Mouse (Mus musculus) midbrain, embryonic 11.5 days (tissue): ENCODE data around the gene Zfp609. TPM values are rescaled to one million over a fixed set of nuclear protein-coding genes. Genes with fewer than 3 reads are reported as not detected.

Experiments used
- ATAC-seq: fragments of 200-750 bp; cut with Nextera tagmentation; 2 replicates; pipeline ENCODE4 v1.8.0; 2017; ENCODE audit warnings: moderate TSS enrichment, moderate library complexity; ENCODE audit not compliant: low FRiP score
- DNase-seq: peaks from one replicate; pipeline ENCODE4 v3.0.0; 2015; ENCODE audit warnings: low spot score; ENCODE audit errors: missing footprints
- H3K27ac ChIP-seq: fragments of 300-500 bp; sonication (generic); 2 replicates; pipeline ENCODE4 v1.5.1; 2014; ENCODE audit warnings: low read depth, low read length
- H3K27me3 ChIP-seq: fragments of 300-500 bp; sonication (generic); 2 replicates; pipeline ENCODE4 v1.6.1; 2014; ENCODE audit warnings: mild to moderate bottlenecking, low read length, moderate library complexity, mixed read lengths; ENCODE audit not compliant: control insufficient read depth, insufficient read depth
- H3K36me3 ChIP-seq: fragments of 300-500 bp; sonication (generic); 2 replicates; pipeline ENCODE4 v1.6.1; 2014; ENCODE audit warnings: mild to moderate bottlenecking, low read length, moderate library complexity, mixed read lengths; ENCODE audit not compliant: control insufficient read depth, insufficient read depth
- H3K4me1 ChIP-seq: fragments of 300-500 bp; sonication (generic); 2 replicates; pipeline ENCODE4 v1.6.1; 2014; ENCODE audit warnings: low read length; ENCODE audit not compliant: control insufficient read depth, insufficient read depth
- H3K4me2 ChIP-seq: fragments of 300-500 bp; sonication (generic); 2 replicates; pipeline ENCODE4 v1.6.1; 2014; ENCODE audit warnings: mild to moderate bottlenecking, moderate library complexity
- H3K4me3 ChIP-seq: fragments of 300-500 bp; sonication (generic); 2 replicates; pipeline ENCODE4 v1.5.1; 2014; ENCODE audit warnings: low read depth, low read length
- H3K9ac ChIP-seq: fragments of 300-500 bp; sonication (generic); 2 replicates; pipeline ENCODE4 v1.6.1; 2014; ENCODE audit warnings: low read length
- H3K9me3 ChIP-seq: fragments of 300-500 bp; sonication (generic); 2 replicates; pipeline ENCODE4 v1.6.1; 2016; ENCODE audit warnings: low read length; ENCODE audit not compliant: control insufficient read depth
- whole genome bisulfite sequencing: fragments of 180-500 bp; shearing (Covaris S2); extraction: QIAGEN DNeasy Blood & Tissue Kit; methylation state at CpG from one replicate; pipeline ENCODE4 v1.1.7; 2014; 5-methylcytosine and 5-hydroxymethylcytosine counted together
- polyA plus RNA-seq: library from polyadenylated mRNA; unstranded; fragments of >200 nt; fragmentation: Nextera tagmentation; extraction: Ambion mirVana; gene quantifications from 2 replicates; pipeline ENCODE4 v1.2.1, GENCODE M21; 2014

Zfp609 gene
- polyA plus RNA-seq, 1 experiment from 2014 or later, result 7.4 TPM

DNA sequence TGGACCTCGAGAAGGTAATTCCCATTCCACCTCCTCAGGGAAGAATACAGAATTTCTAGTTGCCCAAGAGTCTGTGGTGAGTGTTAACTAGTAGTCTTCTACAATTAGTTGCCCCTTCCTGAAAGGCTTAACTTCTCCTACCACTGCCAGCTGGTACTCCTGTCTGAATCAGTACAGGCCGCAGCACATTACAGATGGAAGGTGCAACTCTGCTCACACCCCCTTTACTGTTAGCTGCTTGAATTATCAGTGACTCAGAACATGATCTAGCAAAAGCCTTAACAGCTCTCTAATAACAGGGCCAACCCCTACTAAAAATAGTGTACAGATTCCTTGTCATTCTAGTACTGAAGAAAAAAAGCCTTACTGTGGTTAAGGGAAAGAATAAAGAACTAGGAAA lies 31.7 kb downstream of the Zfp609 start:
- DNase-seq, result no peak
- Histone ChIP-seq H3K27ac (no peak overlapping the region), H3K4me1 (peaks cover 4% of the 10 kb centered on the region; the same call in 1 of the 2 replicates), H3K4me2 (no peak overlapping the region), H3K4me3 (no peak overlapping the region), H3K36me3 (peaks cover 5% of the 10 kb centered on the region; the same call in 1 of the 2 replicates), H3K27me3 (no peaks in the 10 kb centered on the region), H3K9me3 (no peaks in the 10 kb centered on the region), H3K9ac (no peak overlapping the region)
- 90% methylated on average over 2 of the region's 2 CpGs for WGBS
- ATAC-seq, result no peak

DNA sequence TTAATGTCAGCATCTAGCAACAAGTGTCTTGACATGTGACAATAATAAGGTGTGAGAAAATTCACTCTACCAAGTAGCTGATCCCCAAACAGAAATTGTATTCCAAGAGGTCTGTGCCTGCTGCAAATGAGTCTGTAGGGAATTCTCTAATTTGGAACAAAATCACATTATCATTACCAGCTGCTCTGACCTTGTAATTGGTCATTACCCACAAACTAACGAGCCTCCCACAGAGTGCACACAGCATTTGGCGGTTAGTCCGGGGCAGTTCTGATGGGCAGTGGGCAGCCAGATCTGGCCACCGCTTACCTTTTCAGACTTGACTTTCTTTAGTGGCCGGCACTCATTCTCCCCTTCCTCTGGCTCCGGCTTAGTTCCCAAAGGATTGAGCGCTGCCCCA lies 33.1 kb downstream of the Zfp609 start:
- H3K9ac ChIP-seq, result no peak overlapping the region
- peaks cover 6% of the 10 kb centered on the region; the same call in 1 of the 2 replicates for H3K4me1 ChIP-seq
- no peaks in the 10 kb centered on the region for H3K9me3 ChIP-seq
- no peak overlapping the region for H3K4me2 ChIP-seq
- H3K36me3 ChIP-seq, result peaks cover 5% of the 10 kb centered on the region; the same call in 1 of the 2 replicates
- H3K4me3 ChIP-seq, result no peak overlapping the region
- H3K27ac ChIP-seq, result no peak overlapping the region
- no peaks in the 10 kb centered on the region for H3K27me3 ChIP-seq
- DNase-seq, result no peak
- WGBS, result 93% methylated on average over 7 of the region's 7 CpGs
- ATAC-seq, result no peak

GRCm38 (mm10) chr9:65793506-65793905 lies 33.9 kb downstream of the Zfp609 start:
- H3K36me3 ChIP-seq, result peaks cover 5% of the 10 kb centered on the region; the same call in 1 of the 2 replicates
- no peak for ATAC-seq
- no peak overlapping the region for H3K4me3 ChIP-seq

DNA sequence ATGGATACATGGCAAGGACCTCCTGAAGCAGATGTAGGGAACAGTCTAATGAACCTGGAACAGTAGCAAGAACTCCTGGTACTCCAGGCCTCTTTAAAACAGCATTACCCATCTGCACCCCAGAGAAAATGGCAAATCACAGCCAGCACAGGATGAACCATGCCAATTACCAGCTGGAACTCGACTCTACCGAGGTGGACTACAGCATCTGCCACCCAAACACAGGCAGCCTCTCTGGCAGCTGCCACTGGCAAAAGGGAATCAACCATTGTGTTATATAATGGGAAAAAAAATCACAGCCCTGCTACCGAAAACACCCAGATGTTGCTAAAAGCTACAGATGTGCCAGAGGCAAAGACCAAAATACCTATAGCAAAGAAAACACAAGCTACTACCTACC lies 34.3 kb downstream of the Zfp609 start:
- peaks cover 5% of the 10 kb centered on the region; the same call in 1 of the 2 replicates for H3K36me3 ChIP-seq
- no peak overlapping the region for H3K9ac ChIP-seq
- H3K9me3 ChIP-seq, result no peaks in the 10 kb centered on the region
- DNase-seq (no peak), ATAC-seq (no peak)
- peaks cover 6% of the 10 kb centered on the region; the same call in 1 of the 2 replicates for H3K4me1 ChIP-seq
- H3K4me3 ChIP-seq, result no peak overlapping the region
- H3K4me2 ChIP-seq, result no peak overlapping the region
- no peak overlapping the region for H3K27ac ChIP-seq
- 83% methylated on average over 3 of the region's 3 CpGs for WGBS
- no peaks in the 10 kb centered on the region for H3K27me3 ChIP-seq

More at GRCm38 (mm10) chr9:65793506-65793905, 33.9 kb downstream of the Zfp609 start:
- Histone ChIP-seq H3K27ac (no peak overlapping the region), H3K4me1 (peaks cover 6% of the 10 kb centered on the region; the same call in 1 of the 2 replicates), H3K9ac (no peak overlapping the region), H3K4me2 (no peak overlapping the region), H3K27me3 (no peaks in the 10 kb centered on the region), H3K9me3 (no peaks in the 10 kb centered on the region)
- no peak for DNase-seq
- WGBS, result 95% methylated on average over 3 of the region's 3 CpGs

GRCm38 (mm10) chr9:65791846-65792245 lies 35.5 kb downstream of the Zfp609 start:
- DNase-seq (no peak), ATAC-seq (no peak)
- Histone ChIP-seq H3K4me3 (no peak overlapping the region), H3K27me3 (no peaks in the 10 kb centered on the region), H3K4me2 (no peak overlapping the region), H3K27ac (no peak overlapping the region), H3K36me3 (peaks cover 5% of the 10 kb centered on the region; the same call in 1 of the 2 replicates), H3K4me1 (peaks cover 9% of the 10 kb centered on the region; the same call in 1 of the 2 replicates), H3K9me3 (no peaks in the 10 kb centered on the region), H3K9ac (no peak overlapping the region)

- no peak for ATAC-seq
- 87% methylated on average over 4 of the region's 4 CpGs for WGBS
- Histone ChIP-seq H3K9me3 (no peaks in the 10 kb centered on the region), H3K27ac (no peak overlapping the region), H3K9ac (no peak overlapping the region), H3K36me3 (peaks cover 5% of the 10 kb centered on the region; the same call in 1 of the 2 replicates), H3K27me3 (no peaks in the 10 kb centered on the region), H3K4me3 (no peak overlapping the region), H3K4me2 (no peak overlapping the region), H3K4me1 (peaks cover 9% of the 10 kb centered on the region; the same call in 1 of the 2 replicates)
- DNase-seq, result no peak
Observed at GRCm38 (mm10) chr9:65791106-65791505, 36.3 kb downstream of the Zfp609 start.

GRCm38 (mm10) chr9:65789788-65790187 lies 37.6 kb downstream of the Zfp609 start:
- ATAC-seq (no peak), DNase-seq (no peak)
- H3K9ac ChIP-seq, result no peak overlapping the region
- H3K9me3 ChIP-seq, result no peaks in the 10 kb centered on the region
- 92% methylated on average over 3 of the region's 3 CpGs for WGBS
- no peaks in the 10 kb centered on the region for H3K27me3 ChIP-seq
- H3K27ac ChIP-seq, result no peak overlapping the region
- H3K4me2 ChIP-seq, result no peak overlapping the region
- peaks cover 9% of the 10 kb centered on the region; the same call in 1 of the 2 replicates for H3K4me1 ChIP-seq
- H3K4me3 ChIP-seq, result no peak overlapping the region
- H3K36me3 ChIP-seq, result peaks cover 3% of the 10 kb centered on the region; the same call in 1 of the 2 replicates

GRCm38 (mm10) chr9:65788556-65788955 lies 38.8 kb downstream of the Zfp609 start:
- 90% methylated on average over 4 of the region's 4 CpGs for WGBS
- Histone ChIP-seq H3K36me3 (no peaks in the 10 kb centered on the region), H3K27me3 (no peaks in the 10 kb centered on the region), H3K9ac (no peak overlapping the region), H3K4me2 (no peak overlapping the region), H3K4me1 (peaks cover 9% of the 10 kb centered on the region; the same call in 1 of the 2 replicates), H3K27ac (no peak overlapping the region), H3K4me3 (no peak overlapping the region), H3K9me3 (no peaks in the 10 kb centered on the region)
- ATAC-seq (no peak), DNase-seq (no peak)

- H3K27ac ChIP-seq, result 0 out of 2 replicates have a peak overlapping the region, but pooled peaks have one; percentile 28
- ATAC-seq (no peak), DNase-seq (no peak)
- WGBS, result 77% methylated on average over 4 of the region's 4 CpGs
- no peak overlapping the region for H3K9ac ChIP-seq
- no peaks in the 10 kb centered on the region for H3K36me3 ChIP-seq
- H3K4me3 ChIP-seq, result no peak overlapping the region
- no peaks in the 10 kb centered on the region for H3K9me3 ChIP-seq
- H3K27me3 ChIP-seq, result no peaks in the 10 kb centered on the region
- no peak overlapping the region for H3K4me2 ChIP-seq
- H3K4me1 ChIP-seq, result peaks cover 9% of the 10 kb centered on the region; the same call in 1 of the 2 replicates
Observed at GRCm38 (mm10) chr9:65787829-65788344, 39.5 kb downstream of the Zfp609 start.
